Mouse (Mus musculus) lung, embryonic 14.5 days (tissue): Measurements from ENCODE around the gene Igf2r. TPM values are rescaled to one million over a fixed set of nuclear protein-coding genes. Genes with fewer than 3 reads are reported as not detected.

Source experiments
- ATAC-seq: fragments of 200-750 bp; cut with Nextera tagmentation; 2 replicates; pipeline ENCODE4 v1.8.0; 2017; ENCODE audit warnings: mild to moderate bottlenecking, moderate TSS enrichment, moderate library complexity; ENCODE audit not compliant: insufficient read depth
- DNase-seq: peaks from one replicate; pipeline ENCODE4 v3.0.0-alpha.2; 2015
- H3K27ac ChIP-seq: fragments of 300-500 bp; sonication (generic); 2 replicates; pipeline ENCODE4 v1.5.1; 2014; ENCODE audit warnings: low read depth, mild to moderate bottlenecking, moderate library complexity
- H3K27me3 ChIP-seq: fragments of 300-500 bp; sonication (generic); 2 replicates; pipeline ENCODE4 v1.6.1; 2014; ENCODE audit warnings: low read length, control low read depth; ENCODE audit not compliant: insufficient read depth
- H3K36me3 ChIP-seq: fragments of 300-500 bp; sonication (generic); 2 replicates; pipeline ENCODE4 v1.6.1; 2014; ENCODE audit warnings: control low read depth; ENCODE audit not compliant: insufficient read depth
- H3K4me1 ChIP-seq: fragments of 300-500 bp; sonication (generic); 2 replicates; pipeline ENCODE4 v1.6.1; 2014; ENCODE audit warnings: antibody characterized with exemption, control low read depth; ENCODE audit not compliant: insufficient read depth
- H3K4me2 ChIP-seq: fragments of 300-500 bp; sonication (generic); 2 replicates; pipeline ENCODE4 v1.6.1; 2014; ENCODE audit warnings: mild to moderate bottlenecking
- H3K4me3 ChIP-seq: fragments of 300-500 bp; sonication (generic); 2 replicates; pipeline ENCODE4 v1.5.1; 2014; ENCODE audit warnings: low read depth, low read length
- H3K9ac ChIP-seq: fragments of 300-500 bp; sonication (generic); 2 replicates; pipeline ENCODE4 v1.6.1; 2014
- H3K9me3 ChIP-seq: fragments of 300-500 bp; sonication (generic); 2 replicates; pipeline ENCODE4 v1.6.1; 2016; ENCODE audit warnings: low read depth, low read length, control low read depth
- CTCF ChIP-seq: IDR thresholded peaks from 2 replicates; pipeline ENCODE4 v1.5.1; 2016; ENCODE audit warnings: antibody characterized with exemption, low read depth
- whole genome bisulfite sequencing: fragments of 180-500 bp; shearing (Covaris S2); extraction: QIAGEN DNeasy Blood & Tissue Kit; methylation state at CpG from one replicate; pipeline ENCODE4 v1.1.7; 2014; 5-methylcytosine and 5-hydroxymethylcytosine counted together
- polyA plus RNA-seq: library from polyadenylated mRNA; unstranded; fragments of >200 nt; fragmentation: Nextera tagmentation; extraction: Ambion mirVana; gene quantifications from 2 replicates; pipeline ENCODE4 v1.2.1, GENCODE M21; 2014

Igf2r gene
- polyA plus RNA-seq, 1 experiment from 2014 or later, result 87.0 TPM

DNA sequence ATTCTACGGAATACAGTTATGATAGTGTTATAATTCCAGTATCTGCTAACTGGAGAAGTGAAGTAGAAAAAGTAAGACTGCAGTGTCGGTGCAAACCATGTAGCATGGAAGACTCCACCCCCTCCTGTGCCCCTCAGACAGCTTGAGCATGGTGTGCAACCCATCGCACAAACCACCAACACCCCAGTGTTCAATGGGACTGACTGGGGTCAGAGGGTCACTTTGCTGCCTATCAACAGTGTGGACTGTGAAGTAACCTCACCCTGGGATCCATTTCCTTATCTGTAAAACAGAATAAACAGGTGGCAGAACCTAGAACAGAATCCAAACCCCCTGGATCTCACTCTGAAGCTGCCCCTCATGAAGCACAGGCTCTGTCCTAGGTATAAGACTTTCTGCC is 61.1 kb downstream of the Igf2r start:
- TF ChIP-seq CTCF, result no peak
- Histone ChIP-seq H3K9me3 (no peaks in the 10 kb centered on the region), H3K4me2 (no peak overlapping the region), H3K9ac (no peak overlapping the region), H3K36me3 (peaks cover 84% of the 10 kb centered on the region), H3K4me1 (0 out of 2 replicates have a peak, but pooled peaks cover 2% of the 10 kb centered on the region), H3K27ac (no peak overlapping the region), H3K27me3 (no peaks in the 10 kb centered on the region), H3K4me3 (no peak overlapping the region)
- 73% methylated on average over 3 of the region's 3 CpGs for whole genome bisulfite sequencing
- ATAC-seq, result no peak
- no peak for DNase-seq

DNA sequence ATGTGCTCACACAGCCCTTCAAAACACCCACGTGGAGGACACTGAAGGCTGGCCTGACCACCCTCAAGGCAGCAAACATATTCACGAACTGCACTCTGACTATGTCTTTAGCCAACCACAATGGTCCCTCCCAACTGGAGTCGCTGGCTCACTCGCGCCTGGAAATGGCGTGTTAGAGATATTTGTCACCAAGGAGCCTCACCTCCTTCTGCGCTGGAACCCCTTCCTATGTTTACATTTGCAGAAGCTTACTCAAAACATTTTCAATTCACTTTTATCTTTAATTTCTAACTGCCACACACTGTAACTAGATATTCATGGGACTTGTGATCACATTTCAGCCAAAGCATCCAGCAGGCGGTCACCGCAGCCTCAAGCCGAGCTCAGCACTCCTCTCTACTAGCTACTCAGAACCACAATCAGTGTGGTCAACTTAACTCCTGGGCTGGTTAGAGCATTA is 62.8 kb downstream of the Igf2r start:
- DNase-seq, result peak; percentile 86
- no peak overlapping the region for H3K4me3 ChIP-seq

DNA sequence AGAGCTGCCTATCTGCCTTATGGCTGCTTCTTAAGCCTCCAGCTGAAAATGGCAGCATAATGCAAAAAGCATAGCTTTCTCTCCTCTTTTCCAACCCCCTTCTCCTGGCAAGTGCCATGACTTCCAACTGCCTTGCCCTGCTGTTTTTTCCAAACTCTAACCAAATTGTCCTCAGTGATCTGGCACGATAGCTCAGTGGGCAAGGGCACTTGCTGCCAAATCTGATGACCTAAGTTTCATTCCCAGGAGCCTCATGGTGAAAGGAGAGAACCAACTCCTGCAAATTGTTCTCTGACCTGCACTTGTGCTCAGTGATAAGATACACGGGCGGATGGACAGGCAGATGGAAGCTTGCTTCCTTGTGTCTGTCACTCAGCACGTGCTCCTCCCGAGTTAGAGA is 66.6 kb downstream of the Igf2r start:
- DNase-seq, result no peak
- no peak overlapping the region for H3K4me2 ChIP-seq
- WGBS, result 61% methylated on average over 5 of the region's 5 CpGs
- no peaks in the 10 kb centered on the region for H3K27me3 ChIP-seq
- H3K4me1 ChIP-seq, result 0 out of 2 replicates have a peak, but pooled peaks cover 2% of the 10 kb centered on the region
- H3K9ac ChIP-seq, result no peak overlapping the region
- H3K9me3 ChIP-seq, result no peaks in the 10 kb centered on the region
- ATAC-seq, result no peak
- TF ChIP-seq CTCF, result no peak
- H3K36me3 ChIP-seq, result peaks cover 87% of the 10 kb centered on the region
- H3K4me3 ChIP-seq, result no peak overlapping the region
- no peak overlapping the region for H3K27ac ChIP-seq

More for the DNA sequence above, 62.8 kb downstream of the Igf2r start:
- 0 out of 2 replicates have a peak, but pooled peaks cover 2% of the 10 kb centered on the region for H3K4me1 ChIP-seq
- H3K9ac ChIP-seq, result no peak overlapping the region
- H3K27ac ChIP-seq, result peak overlapping the region; percentile 58
- ATAC-seq, result peak; percentile 88
- peaks cover 85% of the 10 kb centered on the region for H3K36me3 ChIP-seq
- no peak overlapping the region for H3K4me2 ChIP-seq
- no peaks in the 10 kb centered on the region for H3K27me3 ChIP-seq
- no peaks in the 10 kb centered on the region for H3K9me3 ChIP-seq
- no peak for TF ChIP-seq CTCF
- WGBS, result 46% methylated on average over 10 of the region's 10 CpGs

DNA sequence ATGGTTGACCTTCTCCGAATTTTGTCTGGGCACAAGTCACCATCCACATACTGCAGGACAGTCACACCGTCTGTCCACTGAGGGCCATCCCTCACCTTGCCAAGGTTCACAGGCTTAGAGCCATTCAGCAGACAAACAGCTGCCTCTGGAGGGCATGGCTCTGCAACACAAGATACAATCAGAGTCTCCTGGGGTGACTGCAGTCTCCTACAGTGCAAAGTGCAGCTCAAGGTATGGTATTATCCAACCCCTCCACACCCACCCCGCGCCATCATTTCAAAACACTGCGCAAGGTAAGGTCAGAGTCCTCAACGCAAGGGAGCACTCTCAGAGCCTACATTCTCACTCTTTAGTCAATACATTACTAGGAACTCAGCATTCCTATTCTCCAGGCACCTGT is 69.1 kb downstream of the Igf2r start:
- Histone ChIP-seq H3K9ac (no peak overlapping the region), H3K27ac (no peak overlapping the region), H3K4me2 (no peak overlapping the region), H3K4me1 (no peaks in the 10 kb centered on the region), H3K36me3 (peaks cover 97% of the 10 kb centered on the region), H3K4me3 (no peak overlapping the region), H3K27me3 (no peaks in the 10 kb centered on the region), H3K9me3 (no peaks in the 10 kb centered on the region)
- ATAC-seq (no peak), DNase-seq (no peak)
- WGBS, result 89% methylated on average over 6 of the region's 6 CpGs
- no peak for TF ChIP-seq CTCF

DNA sequence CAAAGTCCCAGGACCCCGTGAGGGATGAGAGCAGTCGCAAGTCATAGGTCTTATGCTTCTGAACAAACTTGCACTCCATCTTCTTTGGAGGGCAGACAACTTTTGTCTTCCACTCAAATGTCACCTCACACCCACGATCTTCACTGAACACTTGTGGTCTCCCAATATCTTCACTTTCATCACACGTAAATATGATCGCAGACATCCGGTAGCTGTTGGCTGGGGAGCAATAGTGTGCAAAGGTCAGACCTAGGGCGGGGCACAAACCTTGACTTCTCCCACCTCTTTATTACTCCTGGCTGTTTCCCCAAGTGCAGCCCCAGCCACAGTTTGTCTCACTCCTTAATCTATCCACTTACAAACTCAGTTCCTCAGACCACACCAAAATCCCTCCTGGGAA is 77.6 kb downstream of the Igf2r start:
- WGBS, result 70% methylated on average over 7 of the region's 7 CpGs
- DNase-seq, result no peak
- H3K27me3 ChIP-seq, result no peaks in the 10 kb centered on the region
- H3K4me2 ChIP-seq, result no peak overlapping the region
- H3K9ac ChIP-seq, result no peak overlapping the region
- H3K27ac ChIP-seq, result no peak overlapping the region
- TF ChIP-seq CTCF, result no peak
- H3K9me3 ChIP-seq, result no peaks in the 10 kb centered on the region
- no peak for ATAC-seq
- H3K36me3 ChIP-seq, result peaks cover 94% of the 10 kb centered on the region
- H3K4me3 ChIP-seq, result no peak overlapping the region
- no peaks in the 10 kb centered on the region for H3K4me1 ChIP-seq

DNA sequence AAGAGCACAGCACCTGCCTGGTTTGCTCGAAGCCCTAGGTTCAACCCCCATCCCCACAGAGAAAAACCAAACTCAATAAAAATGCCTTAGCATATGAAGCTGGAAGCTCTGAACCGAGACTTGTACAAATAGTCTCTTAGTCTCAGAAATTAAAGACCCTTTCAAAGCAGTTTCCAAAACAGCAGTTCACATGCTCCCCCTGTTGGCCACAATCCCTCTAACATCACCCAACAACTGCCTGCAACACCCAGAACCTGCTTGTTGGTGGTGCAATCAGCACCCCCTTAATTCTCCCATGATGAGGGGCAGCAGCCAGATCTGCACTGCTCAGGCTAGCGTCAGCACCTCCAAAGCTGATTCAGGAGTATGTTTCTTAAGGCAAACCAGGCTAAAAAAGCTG is 79.9 kb downstream of the Igf2r start:
- no peak overlapping the region for H3K9ac ChIP-seq
- no peak for ATAC-seq
- 54% methylated on average over 3 of the region's 3 CpGs for WGBS

DNA sequence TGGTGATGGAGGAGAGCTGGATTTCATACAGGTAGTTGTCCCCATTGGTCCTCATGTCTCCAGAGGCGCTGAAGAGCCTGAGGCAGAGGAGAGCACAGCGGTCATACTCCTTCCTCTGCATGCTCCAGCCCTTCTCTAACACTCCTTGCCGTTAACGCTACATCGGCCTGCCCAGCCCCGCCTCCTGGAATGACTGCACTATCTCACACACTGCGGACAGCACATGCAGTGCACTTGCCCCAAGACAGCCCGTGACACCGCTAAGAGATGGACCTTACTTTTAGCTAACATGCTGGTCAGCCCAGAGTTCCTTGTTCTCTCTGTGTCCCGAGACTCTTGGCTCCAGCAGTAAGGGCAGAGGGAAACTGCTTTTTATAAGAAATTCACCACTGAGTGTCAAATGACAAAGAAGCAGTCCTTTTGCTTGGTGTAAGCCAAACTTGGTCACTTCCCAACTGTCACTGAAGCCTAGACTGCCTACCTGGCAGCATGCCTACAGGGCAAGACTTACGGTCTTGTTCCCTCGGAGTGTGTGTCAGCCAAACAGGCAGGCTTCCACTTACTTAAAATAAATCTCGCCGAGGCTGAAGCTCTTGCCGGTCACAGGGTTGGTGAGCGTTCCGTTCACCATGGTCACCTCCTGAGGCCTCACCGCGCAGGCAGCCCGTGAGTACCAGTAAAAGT is 80.9 kb downstream of the Igf2r start:
- DNase-seq (peak; percentile 83), ATAC-seq (peak; percentile 67)
- 56% methylated on average over 20 of the region's 20 CpGs for whole genome bisulfite sequencing
- H3K27ac ChIP-seq, result peak overlapping the region; percentile 3; the same call in 1 of the 2 replicates
- no peak overlapping the region for H3K9ac ChIP-seq
- no peaks in the 10 kb centered on the region for H3K4me1 ChIP-seq
- H3K4me2 ChIP-seq, result no peak overlapping the region
- H3K36me3 ChIP-seq, result peaks cover 96% of the 10 kb centered on the region
- H3K4me3 ChIP-seq, result no peak overlapping the region
- no peaks in the 10 kb centered on the region for H3K9me3 ChIP-seq
- no peak for TF ChIP-seq CTCF
- no peaks in the 10 kb centered on the region for H3K27me3 ChIP-seq

More for the DNA sequence above, 79.9 kb downstream of the Igf2r start:
- peak; percentile 74 for TF ChIP-seq CTCF
- no peaks in the 10 kb centered on the region for H3K4me1 ChIP-seq
- peak; percentile 80 for DNase-seq
- H3K9me3 ChIP-seq, result no peaks in the 10 kb centered on the region
- peaks cover 96% of the 10 kb centered on the region for H3K36me3 ChIP-seq
- no peaks in the 10 kb centered on the region for H3K27me3 ChIP-seq
- peak overlapping the region; percentile 3; the same call in 1 of the 2 replicates for H3K27ac ChIP-seq
- H3K4me3 ChIP-seq, result no peak overlapping the region
- no peak overlapping the region for H3K4me2 ChIP-seq
